Mouse (Mus musculus): Measurements from ENCODE around the gene Mup15.
"Not testable (repeated sequence)": the region's sequence is repeated elsewhere in the genome, so short reads cannot be mapped to it uniquely, and the experiment has no call there.

Gene Mup15

DNA sequence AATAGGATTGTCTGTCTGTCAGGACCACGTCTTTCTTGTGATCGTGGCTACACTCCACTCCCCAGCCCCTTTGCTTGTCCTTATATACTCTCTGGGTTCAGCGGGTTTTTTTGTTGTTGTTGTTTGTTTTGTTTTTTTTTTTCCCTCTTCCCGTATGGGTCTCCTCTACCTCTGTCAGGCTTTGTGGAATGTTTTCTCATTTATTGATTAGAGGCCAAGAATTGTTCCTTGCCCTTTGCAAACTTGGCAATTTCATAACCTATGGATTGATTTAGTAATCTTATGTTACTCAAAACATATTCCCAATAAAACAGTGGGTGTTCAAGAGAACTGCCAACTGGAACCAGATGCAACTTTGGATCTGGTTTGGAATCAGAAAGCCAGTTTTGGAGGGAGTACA, at the start of gene Mup15:
Mup15 (minus strand) TSS at position 101 of the 400 bp plus-strand sequence.
- DNase-seq (ENCODE audit: low spot score) = not testable (repeated sequence)

Data from ovary, postnatal 36 days (tissue).